Mouse (Mus musculus): ENCODE measurements around the gene Pkd2. TPM values are rescaled to one million over a fixed set of nuclear protein-coding genes. Genes with fewer than 3 reads are reported as not detected.

Pkd2 gene
- total and polyA plus RNA-seq, 2 experiments from 2014 or later = 4.7 to 15.4 TPM

GRCm38 (mm10) chr5:104423861-104424260 lies 35.4 kb upstream of the Pkd2 start:
- Histone ChIP-seq H3K4me3 (ENCODE audit: low read depth, low read length) (no peak overlapping the region), H3K9me3 (replicated peaks; ENCODE audit: control insufficient read depth, low read length) (no peaks in the 10 kb centered on the region), H3K27me3 (ENCODE audit: control insufficient read depth, insufficient read depth, low read length) (no peaks in the 10 kb centered on the region), H3K4me1 (ENCODE audit: control insufficient read depth, insufficient read depth) (no peaks in the 10 kb centered on the region), H3K36me3 (replicated peaks; ENCODE audit: control insufficient read depth, insufficient read depth, low read length) (no peaks in the 10 kb centered on the region), H3K4me2 (ENCODE audit: low read depth, low read length) (no peak overlapping the region), H3K9ac (replicated peaks; ENCODE audit: low read depth, low read length) (no peak overlapping the region), H3K27ac (ENCODE audit: low read depth) (no peak overlapping the region)
- DNase-seq (ENCODE audit: low spot score) (no peak), ATAC-seq (ENCODE audit: insufficient read depth, low read depth) (no peak)
- no peak for TF ChIP-seq CTCF (IDR thresholded peaks at IDR 0.05; ENCODE audit: low read depth)
- TF ChIP-seq EP300 (IDR thresholded peaks at IDR 0.05; ENCODE audit: low read depth) = no peak
- 87% methylated on average over 3 of the region's 3 CpGs for WGBS

- no peak overlapping the region for H3K9ac ChIP-seq (replicated peaks; ENCODE audit: low read depth, low read length)
- ATAC-seq (ENCODE audit: insufficient read depth, low read depth) (no peak), DNase-seq (ENCODE audit: low spot score) (no peak)
- whole genome bisulfite sequencing = 54% methylated on average over 8 of the region's 8 CpGs
- H3K4me2 ChIP-seq (ENCODE audit: low read depth, low read length) = no peak overlapping the region
- H3K4me3 ChIP-seq (ENCODE audit: low read depth, low read length) = no peak overlapping the region
- no peaks in the 10 kb centered on the region for H3K9me3 ChIP-seq (replicated peaks; ENCODE audit: control insufficient read depth, low read length)
- no peaks in the 10 kb centered on the region for H3K27me3 ChIP-seq (ENCODE audit: control insufficient read depth, insufficient read depth, low read length)
- no peak overlapping the region for H3K27ac ChIP-seq (ENCODE audit: low read depth)
- H3K36me3 ChIP-seq (replicated peaks; ENCODE audit: control insufficient read depth, insufficient read depth, low read length) = no peaks in the 10 kb centered on the region
- no peaks in the 10 kb centered on the region for H3K4me1 ChIP-seq (ENCODE audit: control insufficient read depth, insufficient read depth)
- TF ChIP-seq CTCF (IDR thresholded peaks at IDR 0.05; ENCODE audit: low read depth) (no peak), EP300 (IDR thresholded peaks at IDR 0.05; ENCODE audit: low read depth) (no peak)
These were observed 33.3 kb upstream of the Pkd2 start for GRCm38 (mm10) chr5:104425949-104426348.

GRCm38 (mm10) chr5:104432886-104433285 lies 26.4 kb upstream of the Pkd2 start:
- WGBS = 27% methylated on average over 12 of the region's 12 CpGs

GRCm38 (mm10) chr5:104433968-104434565 lies 25.2 kb upstream of the Pkd2 start:
- no peaks in the 10 kb centered on the region for H3K9me3 ChIP-seq (replicated peaks; ENCODE audit: control insufficient read depth, low read length)
- no peak overlapping the region for H3K4me3 ChIP-seq (ENCODE audit: low read depth, low read length)
- ATAC-seq (ENCODE audit: insufficient read depth, low read depth) (no peak), DNase-seq (ENCODE audit: low spot score) (no peak)
- no peak for TF ChIP-seq CTCF (IDR thresholded peaks at IDR 0.05; ENCODE audit: low read depth)
- no peak for TF ChIP-seq EP300 (IDR thresholded peaks at IDR 0.05; ENCODE audit: low read depth)
- H3K27ac ChIP-seq (ENCODE audit: low read depth) = no peak overlapping the region
- WGBS = 42% methylated on average over 6 of the region's 6 CpGs
- no peaks in the 10 kb centered on the region for H3K4me1 ChIP-seq (ENCODE audit: control insufficient read depth, insufficient read depth)
- no peak overlapping the region for H3K4me2 ChIP-seq (ENCODE audit: low read depth, low read length)
- no peak overlapping the region for H3K9ac ChIP-seq (replicated peaks; ENCODE audit: low read depth, low read length)
- H3K27me3 ChIP-seq (ENCODE audit: control insufficient read depth, insufficient read depth, low read length) = no peaks in the 10 kb centered on the region
- no peaks in the 10 kb centered on the region for H3K36me3 ChIP-seq (replicated peaks; ENCODE audit: control insufficient read depth, insufficient read depth, low read length)

More at GRCm38 (mm10) chr5:104432886-104433285, 26.4 kb upstream of the Pkd2 start:
- H3K36me3 ChIP-seq (replicated peaks; ENCODE audit: control insufficient read depth, insufficient read depth, low read length) = no peaks in the 10 kb centered on the region
- H3K4me2 ChIP-seq (ENCODE audit: low read depth, low read length) = peak overlapping the region; percentile 16; the same call in 1 of the 2 replicates
- H3K4me1 ChIP-seq (ENCODE audit: control insufficient read depth, insufficient read depth) = no peaks in the 10 kb centered on the region
- TF ChIP-seq EP300 (IDR thresholded peaks at IDR 0.05; ENCODE audit: low read depth) (no peak), CTCF (IDR thresholded peaks at IDR 0.05; ENCODE audit: low read depth) (peak; percentile 48)
- DNase-seq (ENCODE audit: low spot score) (peak; percentile 22), ATAC-seq (ENCODE audit: insufficient read depth, low read depth) (no peak; the same call in 1 of the 2 replicates)
- no peak overlapping the region for H3K4me3 ChIP-seq (ENCODE audit: low read depth, low read length)
- H3K9ac ChIP-seq (replicated peaks; ENCODE audit: low read depth, low read length) = no peak overlapping the region
- H3K27me3 ChIP-seq (ENCODE audit: control insufficient read depth, insufficient read depth, low read length) = no peaks in the 10 kb centered on the region
- H3K9me3 ChIP-seq (replicated peaks; ENCODE audit: control insufficient read depth, low read length) = no peaks in the 10 kb centered on the region
- no peak overlapping the region for H3K27ac ChIP-seq (ENCODE audit: low read depth)

GRCm38 (mm10) chr5:104434835-104435301 lies 24.4 kb upstream of the Pkd2 start, which contains the start of gene Spp1:
TSS of gene Spp1 (plus strand) at chr5:104435118.
- no peak within 1 kb of the TSS for H3K27ac ChIP-seq (ENCODE audit: low read depth)
- no peak for DNase-seq (ENCODE audit: low spot score)
- no peaks in the 10 kb centered on the region for H3K36me3 ChIP-seq (replicated peaks; ENCODE audit: control insufficient read depth, insufficient read depth, low read length)
- H3K27me3 ChIP-seq (ENCODE audit: control insufficient read depth, insufficient read depth, low read length) = no peaks in the 10 kb centered on the region
- ATAC-seq (ENCODE audit: insufficient read depth, low read depth) = no peak
- no peak within 1 kb of the TSS for H3K9ac ChIP-seq (replicated peaks; ENCODE audit: low read depth, low read length)
- no peaks in the 10 kb centered on the region for H3K4me1 ChIP-seq (ENCODE audit: control insufficient read depth, insufficient read depth)
- no peaks in the 10 kb centered on the region for H3K9me3 ChIP-seq (replicated peaks; ENCODE audit: control insufficient read depth, low read length)
- no peak within 1 kb of the TSS for H3K4me2 ChIP-seq (ENCODE audit: low read depth, low read length)
- TF ChIP-seq EP300 (IDR thresholded peaks at IDR 0.05; ENCODE audit: low read depth) (no peak), CTCF (IDR thresholded peaks at IDR 0.05; ENCODE audit: low read depth) (no peak)
- no peak within 1 kb of the TSS for H3K4me3 ChIP-seq (ENCODE audit: low read depth, low read length)
- 65% methylated on average over 7 of the region's 7 CpGs for WGBS

All from heart, postnatal 0 days (tissue).